In genomic region chr3:73401395-73401794, GRCm38 (mm10) we compare ENCODE assay signal across 15 mouse cellular contexts.
DNase-seq lines count a peak whose midpoint lies in the region; ATAC-seq and TF ChIP-seq lines count a peak whose summit lies in the region.
"Had no signal": no experiment of that assay in that cellular context is flagged by ENCODE, and none has a peak within 500 bp of the region (broad histone marks: within the 10 kb centered on the region; RNA-seq: fewer than 3 reads in every experiment).

No protein-coding gene starts in this region.

- no peaks in the 10 kb centered on the region for H3K4me1 ChIP-seq in heart, postnatal 0 days (ENCODE audit: control insufficient read depth, insufficient read depth)
- H3K4me1 ChIP-seq in stomach, postnatal 0 days (replicated peaks; ENCODE audit: control insufficient read depth, insufficient read depth) = no peaks in the 10 kb centered on the region
- H3K4me1 ChIP-seq: embryonic facial prominence, embryonic 12.5 days; limb, embryonic 13.5 days; midbrain, embryonic 10.5 days had no signal

- no peak for DNase-seq in cerebellum, postnatal 4 days (ENCODE audit: low spot score in 2 of 2)
- no peak for DNase-seq in heart, postnatal 0 days (ENCODE audit: low spot score)
- DNase-seq in heart, adult 11 months = no peak
- DNase-seq in right cerebral cortex, adult 2 months (ENCODE audit: low spot score in 2 of 2) = peak; percentile 23 to 40
- no peak for DNase-seq in right cerebral cortex, postnatal 25 days
- no peak for DNase-seq in stomach, postnatal 0 days (ENCODE audit: low spot score)
- DNase-seq: heart, postnatal 14 days; thymus, postnatal 4 days had no signal

- H3K9me3 ChIP-seq in heart, postnatal 0 days (replicated peaks; ENCODE audit: control insufficient read depth, low read length) = no peaks in the 10 kb centered on the region
- no peaks in the 10 kb centered on the region for H3K9me3 ChIP-seq in stomach, postnatal 0 days (ENCODE audit: control insufficient read depth, low read length)
- H3K9me3 ChIP-seq: embryonic facial prominence, embryonic 12.5 days; limb, embryonic 13.5 days; midbrain, embryonic 10.5 days had no signal

- TF ChIP-seq CTCF in heart, postnatal 0 days (IDR thresholded peaks at IDR 0.05; ENCODE audit: low read depth) = peak; percentile 41
- peak; percentile 32 for TF ChIP-seq CTCF in stomach, postnatal 0 days (IDR thresholded peaks at IDR 0.05; ENCODE audit: low read depth)

- no peak for TF ChIP-seq EP300 in heart, postnatal 0 days (IDR thresholded peaks at IDR 0.05; ENCODE audit: low read depth)
- no peak for TF ChIP-seq EP300 in stomach, postnatal 0 days (optimal IDR thresholded peaks at IDR 0.05)

- no peak overlapping the region for H3K27ac ChIP-seq in heart, postnatal 0 days (ENCODE audit: low read depth)
- H3K27ac ChIP-seq in stomach, postnatal 0 days (replicated peaks) = no peak overlapping the region
- H3K27ac ChIP-seq: embryonic facial prominence, embryonic 12.5 days; limb, embryonic 13.5 days; midbrain, embryonic 10.5 days had no signal

- 43% methylated on average over 4 of the region's 4 CpGs for WGBS in heart, postnatal 0 days
- 77% methylated on average over 4 of the region's 4 CpGs for WGBS in stomach, postnatal 0 days

- H3K36me3 ChIP-seq in heart, postnatal 0 days (replicated peaks; ENCODE audit: control insufficient read depth, insufficient read depth, low read length) = no peaks in the 10 kb centered on the region
- H3K36me3 ChIP-seq in stomach, postnatal 0 days (ENCODE audit: control insufficient read depth, insufficient read depth, low read length) = no peaks in the 10 kb centered on the region
- H3K36me3 ChIP-seq: embryonic facial prominence, embryonic 12.5 days; limb, embryonic 13.5 days; midbrain, embryonic 10.5 days had no signal

- H3K27me3 ChIP-seq in heart, postnatal 0 days (ENCODE audit: control insufficient read depth, insufficient read depth, low read length) = no peaks in the 10 kb centered on the region
- H3K27me3 ChIP-seq in stomach, postnatal 0 days (ENCODE audit: control insufficient read depth, insufficient read depth, low read length) = no peaks in the 10 kb centered on the region
- H3K27me3 ChIP-seq: embryonic facial prominence, embryonic 12.5 days; limb, embryonic 13.5 days; Patski had no signal

- no peak overlapping the region for H3K9ac ChIP-seq in heart, postnatal 0 days (replicated peaks; ENCODE audit: low read depth, low read length)
- no peak overlapping the region for H3K9ac ChIP-seq in stomach, postnatal 0 days (ENCODE audit: low read length)
- H3K9ac ChIP-seq: embryonic facial prominence, embryonic 12.5 days; limb, embryonic 13.5 days had no signal

- peak; percentile 49; the same call in 1 of the 2 replicates for ATAC-seq in cerebellum, adult (ENCODE audit: insufficient number of reproducible peaks, low FRiP score, low TSS enrichment)
- ATAC-seq in heart, postnatal 0 days (ENCODE audit: insufficient read depth, low read depth) = no peak
- ATAC-seq in stomach, postnatal 0 days (ENCODE audit: low FRiP score, low TSS enrichment) = no peak
- ATAC-seq in granulocyte monocyte progenitor cell, adult 5-6 weeks (replicated peaks; ENCODE audit: poor library complexity, severe bottlenecking) = no peak
- ATAC-seq: inflammation-experienced regulatory T-cells, adult 6 months; Patski had no signal

- no peak overlapping the region for H3K4me2 ChIP-seq in heart, postnatal 0 days (ENCODE audit: low read depth, low read length)
- H3K4me2 ChIP-seq in stomach, postnatal 0 days (replicated peaks; ENCODE audit: low read depth) = no peak overlapping the region
- H3K4me2 ChIP-seq: embryonic facial prominence, embryonic 12.5 days; limb, embryonic 13.5 days had no signal

- no peak overlapping the region for H3K4me3 ChIP-seq in heart, postnatal 0 days (ENCODE audit: low read depth, low read length)
- no peak overlapping the region for H3K4me3 ChIP-seq in stomach, postnatal 0 days (ENCODE audit: low read depth, low read length)
- H3K4me3 ChIP-seq: embryonic facial prominence, embryonic 12.5 days; limb, embryonic 13.5 days; midbrain, embryonic 10.5 days had no signal

Comparison
In these comparisons a context has a peak if more than half of its experiments do, and no peak if none do; other contexts are left out.
1. DNase-seq: peak in right cerebral cortex, adult 2 months (2 of 2); none in cerebellum, postnatal 4 days (0 of 2), heart, postnatal 0 days (single experiment), heart, adult 11 months (single experiment), right cerebral cortex, postnatal 25 days (single experiment) and stomach, postnatal 0 days (single experiment).